Mouse (Mus musculus) ES-Bruce4 (cell line): Measurements from ENCODE around the gene Pygm.

Experiments
- CTCF ChIP-seq: IDR thresholded peaks from one replicate; pipeline ENCODE4 v1.8.1; 2011; ENCODE audit warnings: low read depth, low read length
- EP300 ChIP-seq: IDR thresholded peaks from 2 replicates; pipeline ENCODE4 v1.6.1; 2011; ENCODE audit warnings: low read depth, low read length; ENCODE audit not compliant: insufficient read depth
- POLR2A ChIP-seq: IDR thresholded peaks from one replicate; pipeline ENCODE4 v1.8.1; 2011; ENCODE audit warnings: low read length; ENCODE audit not compliant: insufficient read depth

DNA sequence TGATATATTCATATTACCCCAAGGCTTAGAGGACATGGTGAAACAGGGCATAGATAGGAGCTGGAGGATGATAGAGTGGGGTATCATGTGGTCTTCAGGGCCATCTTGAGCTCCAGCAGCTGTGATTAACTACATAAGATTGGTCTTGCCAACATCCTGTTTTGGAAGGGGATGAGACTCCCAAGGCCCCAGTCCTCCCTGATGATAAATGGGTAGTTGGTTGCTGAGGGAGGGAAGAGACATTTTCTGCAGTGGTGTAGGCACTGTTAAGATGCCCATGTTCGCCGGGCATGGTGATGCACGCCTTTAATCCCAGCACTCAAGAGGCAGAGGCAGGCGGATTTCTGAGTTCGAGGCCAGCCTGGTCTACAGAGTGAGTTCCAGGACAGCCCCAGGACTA lies 3.0 kb upstream of the Pygm start:
- no peak for TF ChIP-seq CTCF
- no peak for TF ChIP-seq EP300
- no peak for TF ChIP-seq POLR2A
